Mouse (Mus musculus): ENCODE data around the gene Rfx8.

DNA sequence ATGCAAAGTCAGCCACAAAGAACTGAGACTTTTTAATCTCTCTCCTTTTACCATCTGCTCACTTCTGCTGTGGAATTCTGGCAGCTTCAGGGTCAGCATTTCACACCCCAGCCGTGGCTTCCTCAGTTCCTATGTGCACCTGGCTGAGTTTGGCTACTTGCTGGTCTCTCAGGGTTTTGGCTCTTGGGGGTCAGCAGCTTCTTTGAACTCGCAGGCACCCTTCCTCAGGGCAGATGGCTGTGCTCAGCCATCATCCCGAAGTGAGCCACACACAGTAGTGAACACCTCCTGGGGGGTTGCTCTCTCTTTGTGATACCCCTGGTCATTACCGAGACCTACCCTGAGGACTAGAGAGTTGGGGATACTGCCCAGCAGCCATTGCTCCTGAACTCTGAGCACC is 29.7 kb downstream of the Rfx8 start:
- TF ChIP-seq TAL1 (IDR thresholded peaks at IDR 0.05; ENCODE audit: low read length) (no peak), GATA1 (IDR thresholded peaks at IDR 0.05; ENCODE audit: low read length) (no peak)
